Mouse (Mus musculus): Measurements from ENCODE around the gene Rora.

DNA sequence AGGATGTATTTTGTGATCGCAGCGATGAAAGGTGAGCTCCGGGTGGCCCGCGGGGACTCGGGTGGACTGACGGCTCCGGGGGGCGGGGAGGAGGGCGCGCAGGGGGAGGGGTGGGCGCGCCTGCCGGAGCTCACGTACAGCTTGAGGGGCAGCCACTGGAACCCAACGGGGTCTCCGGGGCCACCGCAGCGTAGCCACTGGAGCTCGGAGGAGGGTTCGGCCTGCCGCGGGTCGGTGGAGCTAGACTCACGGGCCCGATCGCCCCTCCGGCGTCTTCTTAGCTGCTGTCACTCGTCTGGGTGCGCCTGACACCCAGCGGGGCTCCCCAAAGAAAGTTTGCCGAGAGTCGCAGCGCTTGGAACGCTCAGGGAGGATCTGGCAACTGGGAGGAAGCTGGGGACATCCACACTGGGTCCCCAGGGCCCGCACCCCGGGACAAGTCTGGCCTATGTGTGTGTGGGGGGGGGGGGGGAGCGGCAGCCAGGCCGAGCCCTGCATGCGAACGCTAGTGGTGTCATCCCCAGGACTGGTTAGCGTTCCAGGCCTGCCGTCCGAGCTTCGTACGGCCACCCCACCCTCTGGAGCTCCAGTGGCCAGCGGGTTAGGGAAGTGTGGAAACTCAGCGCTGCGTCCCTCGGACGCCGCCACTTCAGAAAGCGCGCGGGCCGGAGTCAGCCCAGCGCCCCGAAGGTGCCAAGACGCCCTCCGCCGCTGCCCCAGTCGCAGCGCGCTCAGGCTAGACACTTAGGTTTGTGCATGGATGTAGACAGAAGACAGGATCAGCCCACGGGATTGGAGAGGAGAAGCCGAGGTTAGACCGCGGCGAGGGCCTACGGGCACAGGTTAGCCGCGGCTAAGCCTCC lies 636.7 kb downstream of the Rora start:
- no peak for TF ChIP-seq CTCF (IDR thresholded peaks at IDR 0.05; ENCODE audit: control insufficient read depth, insufficient read depth, insufficient read length)
- no peak for TF ChIP-seq CEBPB (IDR thresholded peaks at IDR 0.05; ENCODE audit: low read depth)
- no peak for TF ChIP-seq MAX (IDR thresholded peaks at IDR 0.05)
- TF ChIP-seq USF1 (IDR thresholded peaks at IDR 0.05; ENCODE audit: low read depth), result no peak
